Mouse (Mus musculus) intestine, embryonic 15.5 days (tissue): Measurements from ENCODE around the gene Lrrc19. TPM values are rescaled to one million over a fixed set of nuclear protein-coding genes. Genes with fewer than 3 reads are reported as not detected.
"Not testable (repeated sequence)": the region's sequence is repeated elsewhere in the genome, so short reads cannot be mapped to it uniquely, and the experiment has no call there.

ENCODE experiments used
- ATAC-seq: fragments of 200-750 bp; cut with Nextera tagmentation; 2 replicates; pipeline ENCODE4 v1.8.0; 2017; ENCODE audit warnings: moderate TSS enrichment, moderate library complexity
- H3K27ac ChIP-seq: fragments of 300-500 bp; sonication (generic); 2 replicates; pipeline ENCODE4 v1.5.1; 2015; ENCODE audit warnings: mild to moderate bottlenecking, inconsistent platforms
- H3K27me3 ChIP-seq: fragments of 300-500 bp; sonication (generic); replicated peaks from 2 replicates; pipeline ENCODE4 v1.6.1; 2015; ENCODE audit warnings: inconsistent platforms
- H3K36me3 ChIP-seq: fragments of 300-500 bp; sonication (generic); 2 replicates; pipeline ENCODE4 v1.6.1; 2015; ENCODE audit warnings: inconsistent platforms
- H3K4me1 ChIP-seq: fragments of 300-500 bp; sonication (generic); replicated peaks from 2 replicates; pipeline ENCODE4 v1.6.1; 2015; ENCODE audit warnings: inconsistent platforms
- H3K4me2 ChIP-seq: fragments of 300-500 bp; sonication (generic); replicated peaks from 2 replicates; pipeline ENCODE4 v1.6.1; 2015; ENCODE audit warnings: mild to moderate bottlenecking, inconsistent platforms
- H3K4me3 ChIP-seq: fragments of 300-500 bp; sonication (generic); replicated peaks from 2 replicates; pipeline ENCODE4 v1.5.1; 2015; ENCODE audit warnings: inconsistent platforms
- H3K9ac ChIP-seq: fragments of 300-500 bp; sonication (generic); 2 replicates; pipeline ENCODE4 v1.6.1; 2015; ENCODE audit warnings: inconsistent platforms
- H3K9me3 ChIP-seq: fragments of 300-500 bp; sonication (generic); 2 replicates; pipeline ENCODE4 v1.6.1; 2016; ENCODE audit warnings: inconsistent platforms
- WGBS: fragments of 180-500 bp; shearing (Covaris S2); methylation state at CpG from one replicate; pipeline ENCODE4 v1.1.7; 2015; 5-methylcytosine and 5-hydroxymethylcytosine counted together
- polyA plus RNA-seq: library from polyadenylated mRNA; unstranded; fragments of >200 nt; fragmentation: Nextera tagmentation; extraction: Ambion mirVana; gene quantifications from 2 replicates; pipeline ENCODE4 v1.2.1, GENCODE M21; 2015

The Lrrc19 gene
- 3.1 and 3.9 TPM in 2 replicates for polyA plus RNA-seq

- no peak within 1 kb of the TSS for H3K27ac ChIP-seq
- no peaks in the 10 kb centered on the region for H3K27me3 ChIP-seq
- H3K4me1 ChIP-seq = no peaks in the 10 kb centered on the region
- H3K4me3 ChIP-seq = no peak within 1 kb of the TSS
- ATAC-seq = peak; percentile 54; the same call in 1 of the 2 replicates
- no peaks in the 10 kb centered on the region for H3K9me3 ChIP-seq
- no peaks in the 10 kb centered on the region for H3K36me3 ChIP-seq
- 80% methylated on average over 3 of the region's 3 CpGs for WGBS
- H3K4me2 ChIP-seq = no peak within 1 kb of the TSS
- no peak within 1 kb of the TSS for H3K9ac ChIP-seq
Measured at GRCm38 (mm10) chr4:94649920-94650319, at the start of gene Lrrc19. Gene Lrrc19, minus strand, starts transcription at chr4:94650144.

- H3K36me3 ChIP-seq = no peaks in the 10 kb centered on the region
- H3K27ac ChIP-seq = no peak overlapping the region
- H3K4me1 ChIP-seq = no peaks in the 10 kb centered on the region
- no peaks in the 10 kb centered on the region for H3K9me3 ChIP-seq
- no peak overlapping the region for H3K9ac ChIP-seq
- no peak overlapping the region for H3K4me2 ChIP-seq
- H3K27me3 ChIP-seq = no peaks in the 10 kb centered on the region
- no peak overlapping the region for H3K4me3 ChIP-seq
- ATAC-seq = no peak
- WGBS = 36% methylated on average over 3 of the region's 3 CpGs
Measured at GRCm38 (mm10) chr4:94696368-94696767, 46.4 kb upstream of the Lrrc19 start.

DNA sequence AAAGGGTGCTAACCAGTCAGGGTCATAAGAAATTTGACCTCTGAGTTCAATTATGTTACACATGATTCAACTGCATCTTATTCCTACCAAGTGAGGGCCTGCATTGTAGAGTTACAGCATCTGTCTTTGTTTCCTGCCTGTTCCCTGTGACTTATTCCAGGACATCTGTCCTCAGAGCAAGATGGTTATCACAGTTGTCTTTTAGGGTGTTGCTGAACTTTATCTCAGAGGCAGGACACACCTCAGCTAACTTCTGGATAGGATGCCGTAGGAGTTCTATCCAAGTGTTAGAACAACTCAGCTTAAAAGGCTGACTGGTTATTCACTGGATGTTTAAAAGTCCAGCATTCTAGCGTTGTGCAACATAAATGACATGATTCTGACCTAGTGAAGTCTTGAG lies 42.2 kb upstream of the Lrrc19 start:
- H3K4me3 ChIP-seq = no peak overlapping the region
- H3K36me3 ChIP-seq = no peaks in the 10 kb centered on the region
- ATAC-seq = no peak
- H3K27ac ChIP-seq = no peak overlapping the region
- no peaks in the 10 kb centered on the region for H3K9me3 ChIP-seq
- H3K4me1 ChIP-seq = no peaks in the 10 kb centered on the region
- no peak overlapping the region for H3K9ac ChIP-seq
- no peaks in the 10 kb centered on the region for H3K27me3 ChIP-seq
- no peak overlapping the region for H3K4me2 ChIP-seq
- WGBS = 81% methylated on average over 2 of the region's 2 CpGs

DNA sequence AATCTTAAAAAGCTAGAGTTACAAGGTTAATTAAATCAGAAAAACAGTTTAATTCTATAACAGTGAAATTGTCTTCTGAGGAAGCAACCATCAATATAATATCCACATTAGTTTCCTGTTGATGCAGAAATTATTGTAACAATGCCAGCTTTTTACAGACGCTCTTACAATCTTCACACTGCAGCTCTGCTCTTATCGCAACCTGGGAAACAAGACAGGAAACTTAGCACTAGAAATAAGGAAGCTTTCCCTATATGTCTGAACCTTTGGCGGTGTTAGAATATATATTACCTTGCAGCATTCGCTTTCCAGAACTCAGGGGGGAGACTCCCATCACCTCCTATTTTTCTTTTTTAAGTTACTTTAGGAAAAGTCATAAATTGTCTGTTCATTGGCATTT lies 41.1 kb upstream of the Lrrc19 start:
- no peak for ATAC-seq
- no peaks in the 10 kb centered on the region for H3K4me1 ChIP-seq
- H3K4me2 ChIP-seq = no peak overlapping the region
- H3K36me3 ChIP-seq = no peaks in the 10 kb centered on the region
- H3K27me3 ChIP-seq = no peaks in the 10 kb centered on the region
- H3K9me3 ChIP-seq = no peaks in the 10 kb centered on the region
- H3K27ac ChIP-seq = no peak overlapping the region
- WGBS = 80% methylated on average over 4 of the region's 4 CpGs
- H3K9ac ChIP-seq = no peak overlapping the region
- no peak overlapping the region for H3K4me3 ChIP-seq

DNA sequence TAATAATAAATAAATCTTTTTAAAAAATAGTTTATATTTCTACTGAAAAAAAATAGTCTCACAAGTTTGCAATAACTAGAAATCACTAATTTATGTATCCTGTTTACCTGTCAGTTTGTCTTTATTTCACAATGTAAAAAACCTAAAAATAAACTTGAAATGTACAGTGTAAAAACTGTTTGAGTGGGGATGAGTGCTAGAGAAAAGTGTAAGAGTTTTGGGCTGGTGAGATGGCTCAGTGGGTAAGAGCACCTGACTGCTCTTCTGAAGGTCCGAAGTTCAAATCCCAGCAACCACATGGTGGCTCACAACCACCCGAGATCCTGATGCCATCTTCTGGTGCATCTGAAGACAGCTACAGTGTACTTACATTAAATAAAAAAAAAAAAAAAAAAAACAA lies 39.9 kb upstream of the Lrrc19 start:
- not testable (repeated sequence) for H3K4me1 ChIP-seq, H3K4me3 ChIP-seq, ATAC-seq, H3K9me3 ChIP-seq, H3K9ac ChIP-seq, H3K36me3 ChIP-seq, H3K27me3 ChIP-seq, H3K4me2 ChIP-seq, H3K27ac ChIP-seq
- 89% methylated on average over 2 of the region's 2 CpGs for WGBS

DNA sequence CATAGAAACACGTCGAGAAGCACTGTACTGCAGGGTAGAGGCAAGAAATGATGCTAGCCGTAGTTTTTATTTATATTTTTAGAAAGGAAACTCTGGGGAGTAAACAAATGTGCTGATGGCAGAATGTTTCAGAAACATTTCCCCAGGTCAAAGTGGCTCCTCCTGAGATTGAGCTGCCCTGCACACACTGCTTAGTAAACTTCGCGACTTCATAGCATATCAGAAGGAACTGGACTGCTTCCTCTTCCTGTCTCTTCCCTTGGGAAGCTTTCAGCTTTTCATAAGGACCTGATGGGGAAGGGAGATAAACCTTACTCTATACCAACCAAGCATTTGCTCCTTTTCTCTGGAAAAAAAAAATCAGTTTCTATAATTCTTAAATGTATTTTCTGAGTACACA lies 33.4 kb upstream of the Lrrc19 start:
- H3K4me2 ChIP-seq = no peak overlapping the region
- H3K27me3 ChIP-seq = no peaks in the 10 kb centered on the region
- no peak overlapping the region for H3K4me3 ChIP-seq
- no peaks in the 10 kb centered on the region for H3K4me1 ChIP-seq
- H3K27ac ChIP-seq = no peak overlapping the region
- H3K9ac ChIP-seq = no peak overlapping the region
- 77% methylated on average over 5 of the region's 5 CpGs for WGBS
- ATAC-seq = no peak
- no peaks in the 10 kb centered on the region for H3K36me3 ChIP-seq
- no peaks in the 10 kb centered on the region for H3K9me3 ChIP-seq

- H3K9me3 ChIP-seq = no peaks in the 10 kb centered on the region
- no peaks in the 10 kb centered on the region for H3K4me1 ChIP-seq
- H3K4me2 ChIP-seq = no peak overlapping the region
- H3K9ac ChIP-seq = no peak overlapping the region
- 64% methylated on average over 1 of the region's 1 CpGs for WGBS
- no peaks in the 10 kb centered on the region for H3K27me3 ChIP-seq
- no peak overlapping the region for H3K4me3 ChIP-seq
- H3K27ac ChIP-seq = no peak overlapping the region
- ATAC-seq = no peak
- no peaks in the 10 kb centered on the region for H3K36me3 ChIP-seq
Measured at GRCm38 (mm10) chr4:94682029-94682428, 32.1 kb upstream of the Lrrc19 start.

GRCm38 (mm10) chr4:94681181-94681580 lies 31.2 kb upstream of the Lrrc19 start:
- ATAC-seq = no peak

GRCm38 (mm10) chr4:94680662-94681061 lies 30.7 kb upstream of the Lrrc19 start:
- Histone ChIP-seq H3K9ac (no peak overlapping the region), H3K27ac (no peak overlapping the region), H3K9me3 (no peaks in the 10 kb centered on the region), H3K4me3 (no peak overlapping the region), H3K27me3 (no peaks in the 10 kb centered on the region), H3K4me1 (no peaks in the 10 kb centered on the region), H3K36me3 (no peaks in the 10 kb centered on the region), H3K4me2 (no peak overlapping the region)
- no peak for ATAC-seq
- WGBS = 89% methylated on average over 2 of the region's 2 CpGs

More at GRCm38 (mm10) chr4:94681181-94681580, 31.2 kb upstream of the Lrrc19 start:
- Histone ChIP-seq H3K27me3 (no peaks in the 10 kb centered on the region), H3K27ac (no peak overlapping the region), H3K4me3 (no peak overlapping the region), H3K4me1 (no peaks in the 10 kb centered on the region), H3K9ac (no peak overlapping the region), H3K4me2 (no peak overlapping the region), H3K36me3 (no peaks in the 10 kb centered on the region), H3K9me3 (no peaks in the 10 kb centered on the region)
- 90% methylated on average over 2 of the region's 2 CpGs for WGBS

DNA sequence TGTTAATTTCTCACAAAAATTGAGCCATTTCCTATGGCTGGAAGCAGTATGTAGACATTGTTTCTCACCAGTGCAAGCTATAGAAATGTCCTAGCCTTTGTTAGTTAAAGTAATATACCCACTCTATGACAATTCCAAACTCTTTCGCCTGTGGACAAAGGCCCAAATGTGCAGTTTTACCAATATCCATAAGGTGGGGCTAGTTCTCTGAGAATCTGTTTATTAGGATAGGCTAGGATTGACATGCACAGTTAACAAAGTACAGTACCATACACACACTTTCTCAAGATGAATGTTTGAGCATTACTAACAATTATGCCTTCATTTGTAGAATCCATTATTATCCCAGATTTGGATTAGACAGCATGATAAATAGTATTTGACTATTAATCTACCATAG lies 19.8 kb upstream of the Lrrc19 start:
- ATAC-seq = peak; percentile 53

GRCm38 (mm10) chr4:94650426-94651175 lies 657 bp upstream of the Lrrc19 start:
- H3K27me3 ChIP-seq, H3K4me1 ChIP-seq, H3K9ac ChIP-seq, H3K4me2 ChIP-seq, H3K4me3 ChIP-seq, H3K9me3 ChIP-seq, H3K36me3 ChIP-seq, H3K27ac ChIP-seq: not testable (repeated sequence)
- WGBS = 67% methylated on average over 5 of the region's 5 CpGs
- peak; percentile 97 for ATAC-seq

More for the DNA sequence above, 19.8 kb upstream of the Lrrc19 start:
- H3K36me3 ChIP-seq = no peaks in the 10 kb centered on the region
- no peak overlapping the region for H3K9ac ChIP-seq
- H3K27me3 ChIP-seq = no peaks in the 10 kb centered on the region
- H3K27ac ChIP-seq = no peak overlapping the region
- no peaks in the 10 kb centered on the region for H3K9me3 ChIP-seq
- no peaks in the 10 kb centered on the region for H3K4me1 ChIP-seq
- H3K4me2 ChIP-seq = no peak overlapping the region
- H3K4me3 ChIP-seq = no peak overlapping the region
- WGBS = 54% methylated on average over 1 of the region's 1 CpGs

- no peak for ATAC-seq
- Histone ChIP-seq H3K4me3 (no peak overlapping the region), H3K4me1 (no peaks in the 10 kb centered on the region), H3K36me3 (no peaks in the 10 kb centered on the region), H3K27ac (no peak overlapping the region), H3K4me2 (no peak overlapping the region), H3K27me3 (no peaks in the 10 kb centered on the region), H3K9me3 (no peaks in the 10 kb centered on the region), H3K9ac (no peak overlapping the region)
- WGBS = 95% methylated on average over 2 of the region's 2 CpGs
Measured at GRCm38 (mm10) chr4:94643141-94643540, 6.8 kb downstream of the Lrrc19 start.

GRCm38 (mm10) chr4:94620077-94620476 lies 29.9 kb downstream of the Lrrc19 start:
- ATAC-seq = no peak
- no peak overlapping the region for H3K4me3 ChIP-seq
- 81% methylated on average over 2 of the region's 2 CpGs for WGBS
- H3K4me1 ChIP-seq = no peaks in the 10 kb centered on the region
- H3K36me3 ChIP-seq = no peaks in the 10 kb centered on the region
- no peak overlapping the region for H3K27ac ChIP-seq
- no peaks in the 10 kb centered on the region for H3K9me3 ChIP-seq
- no peak overlapping the region for H3K9ac ChIP-seq
- no peak overlapping the region for H3K4me2 ChIP-seq
- H3K27me3 ChIP-seq = no peaks in the 10 kb centered on the region
